Mouse (Mus musculus) kidney, embryonic 14.5 days (tissue): ENCODE results near the gene Exoc4. TPM values are rescaled to one million over a fixed set of nuclear protein-coding genes. Genes with fewer than 3 reads are reported as not detected.

Source experiments
- ATAC-seq: fragments of 200-750 bp; cut with Nextera tagmentation; 2 replicates; pipeline ENCODE4 v1.8.0; 2017; ENCODE audit warnings: moderate number of reproducible peaks, mild to moderate bottlenecking, moderate TSS enrichment, moderate library complexity; ENCODE audit not compliant: low FRiP score, low TSS enrichment
- H3K27ac ChIP-seq: fragments of 300-500 bp; sonication (generic); 2 replicates; pipeline ENCODE4 v1.5.1; 2014; ENCODE audit warnings: low read depth, mild to moderate bottlenecking, low read length, moderate library complexity, mixed read lengths
- H3K27me3 ChIP-seq: fragments of 300-500 bp; sonication (generic); 2 replicates; pipeline ENCODE4 v1.6.1; 2014; ENCODE audit warnings: mild to moderate bottlenecking, low read length; ENCODE audit not compliant: control insufficient read depth, insufficient read depth
- H3K36me3 ChIP-seq: fragments of 300-500 bp; sonication (generic); 2 replicates; pipeline ENCODE4 v1.6.1; 2014; ENCODE audit warnings: low read length, mixed read lengths; ENCODE audit not compliant: control insufficient read depth, insufficient read depth
- H3K4me1 ChIP-seq: fragments of 300-500 bp; sonication (generic); 2 replicates; pipeline ENCODE4 v1.6.1; 2014; ENCODE audit warnings: low read length, mixed read lengths; ENCODE audit not compliant: control insufficient read depth, insufficient read depth
- H3K4me2 ChIP-seq: fragments of 300-500 bp; sonication (generic); replicated peaks from 2 replicates; pipeline ENCODE4 v1.6.1; 2014; ENCODE audit warnings: low read depth, mild to moderate bottlenecking, low read length
- H3K4me3 ChIP-seq: fragments of 300-500 bp; sonication (generic); 2 replicates; pipeline ENCODE4 v1.5.1; 2014; ENCODE audit warnings: mild to moderate bottlenecking, low read length
- H3K9ac ChIP-seq: fragments of 300-500 bp; sonication (generic); 2 replicates; pipeline ENCODE4 v1.6.1; 2014; ENCODE audit warnings: low read depth, mild to moderate bottlenecking, low read length, moderate library complexity
- H3K9me3 ChIP-seq: fragments of 300-500 bp; sonication (generic); 2 replicates; pipeline ENCODE4 v1.6.1; 2016; ENCODE audit warnings: low read length; ENCODE audit not compliant: control insufficient read depth
- WGBS: fragments of 180-500 bp; shearing (Covaris S2); extraction: QIAGEN DNeasy Blood & Tissue Kit; methylation state at CpG from one replicate; pipeline ENCODE4 v1.1.7; 2014; 5-methylcytosine and 5-hydroxymethylcytosine counted together
- polyA plus RNA-seq: library from polyadenylated mRNA; unstranded; fragments of >200 nt; fragmentation: Nextera tagmentation; extraction: Ambion mirVana; gene quantifications from 2 replicates; pipeline ENCODE4 v1.2.1, GENCODE M21; 2014

The Exoc4 gene
- polyA plus RNA-seq, 1 experiment from 2014 or later = 31.5 TPM

GRCm38 (mm10) chr6:33939169-33939568 lies 690.3 kb downstream of the Exoc4 start:
- WGBS = 76% methylated on average over 5 of the region's 5 CpGs
- H3K36me3 ChIP-seq = no peaks in the 10 kb centered on the region

GRCm38 (mm10) chr6:33946911-33947489 lies 698.1 kb downstream of the Exoc4 start:
- no peak for ATAC-seq

More at GRCm38 (mm10) chr6:33939169-33939568, 690.3 kb downstream of the Exoc4 start:
- Histone ChIP-seq H3K4me2 (no peak overlapping the region), H3K9ac (no peak overlapping the region), H3K4me3 (no peak overlapping the region), H3K27ac (no peak overlapping the region), H3K9me3 (no peaks in the 10 kb centered on the region), H3K27me3 (no peaks in the 10 kb centered on the region), H3K4me1 (no peaks in the 10 kb centered on the region)
- ATAC-seq = no peak

GRCm38 (mm10) chr6:33950113-33950512 lies 701.2 kb downstream of the Exoc4 start:
- Histone ChIP-seq H3K4me2 (no peak overlapping the region), H3K4me1 (no peaks in the 10 kb centered on the region), H3K9me3 (no peaks in the 10 kb centered on the region), H3K36me3 (no peaks in the 10 kb centered on the region), H3K27me3 (no peaks in the 10 kb centered on the region), H3K27ac (no peak overlapping the region), H3K4me3 (no peak overlapping the region), H3K9ac (no peak overlapping the region)
- ATAC-seq = no peak
- 96% methylated on average over 2 of the region's 2 CpGs for WGBS

More at GRCm38 (mm10) chr6:33946911-33947489, 698.1 kb downstream of the Exoc4 start:
- Histone ChIP-seq H3K4me2 (no peak overlapping the region), H3K27me3 (no peaks in the 10 kb centered on the region), H3K9me3 (no peaks in the 10 kb centered on the region), H3K9ac (no peak overlapping the region), H3K36me3 (no peaks in the 10 kb centered on the region), H3K4me1 (no peaks in the 10 kb centered on the region), H3K27ac (no peak overlapping the region), H3K4me3 (no peak overlapping the region)
- 71% methylated on average over 2 of the region's 2 CpGs for WGBS

- no peak overlapping the region for H3K9ac ChIP-seq
- H3K9me3 ChIP-seq = no peaks in the 10 kb centered on the region
- H3K27ac ChIP-seq = no peak overlapping the region
- no peaks in the 10 kb centered on the region for H3K4me1 ChIP-seq
- no peaks in the 10 kb centered on the region for H3K36me3 ChIP-seq
- 84% methylated on average over 7 of the region's 7 CpGs for WGBS
- H3K4me3 ChIP-seq = no peak overlapping the region
- H3K4me2 ChIP-seq = no peak overlapping the region
- no peaks in the 10 kb centered on the region for H3K27me3 ChIP-seq
- no peak for ATAC-seq
Observed at GRCm38 (mm10) chr6:33955469-33955868, 706.6 kb downstream of the Exoc4 start.

- Histone ChIP-seq H3K9ac (no peak overlapping the region), H3K9me3 (no peaks in the 10 kb centered on the region), H3K27ac (no peak overlapping the region), H3K27me3 (no peaks in the 10 kb centered on the region), H3K4me1 (no peaks in the 10 kb centered on the region), H3K36me3 (no peaks in the 10 kb centered on the region), H3K4me3 (no peak overlapping the region), H3K4me2 (no peak overlapping the region)
- no peak for ATAC-seq
- 71% methylated on average over 3 of the region's 3 CpGs for WGBS
Observed at GRCm38 (mm10) chr6:33958281-33958680, 709.4 kb downstream of the Exoc4 start.

- H3K4me2 ChIP-seq = no peak overlapping the region
- no peak for ATAC-seq
- 84% methylated on average over 2 of the region's 2 CpGs for WGBS
Observed at GRCm38 (mm10) chr6:33960766-33961165, 711.9 kb downstream of the Exoc4 start.

GRCm38 (mm10) chr6:33963092-33963491 lies 714.2 kb downstream of the Exoc4 start:
- WGBS = 76% methylated on average over 2 of the region's 2 CpGs
- no peaks in the 10 kb centered on the region for H3K36me3 ChIP-seq
- no peak overlapping the region for H3K4me3 ChIP-seq
- no peak overlapping the region for H3K27ac ChIP-seq
- no peaks in the 10 kb centered on the region for H3K9me3 ChIP-seq
- no peaks in the 10 kb centered on the region for H3K27me3 ChIP-seq
- ATAC-seq = no peak
- H3K9ac ChIP-seq = no peak overlapping the region
- no peak overlapping the region for H3K4me2 ChIP-seq
- H3K4me1 ChIP-seq = 0 out of 2 replicates have a peak, but pooled peaks cover 5% of the 10 kb centered on the region

More at GRCm38 (mm10) chr6:33960766-33961165, 711.9 kb downstream of the Exoc4 start:
- Histone ChIP-seq H3K4me3 (no peak overlapping the region), H3K9me3 (no peaks in the 10 kb centered on the region), H3K36me3 (no peaks in the 10 kb centered on the region), H3K9ac (no peak overlapping the region), H3K4me1 (0 out of 2 replicates have a peak, but pooled peaks cover 5% of the 10 kb centered on the region), H3K27ac (no peak overlapping the region), H3K27me3 (no peaks in the 10 kb centered on the region)

GRCm38 (mm10) chr6:33965571-33965970 lies 716.7 kb downstream of the Exoc4 start:
- WGBS = 19% methylated on average over 2 of the region's 2 CpGs
- Histone ChIP-seq H3K9me3 (no peaks in the 10 kb centered on the region), H3K4me1 (0 out of 2 replicates have a peak, but pooled peaks cover 5% of the 10 kb centered on the region), H3K9ac (no peak overlapping the region), H3K4me3 (no peak overlapping the region), H3K36me3 (no peaks in the 10 kb centered on the region), H3K4me2 (no peak overlapping the region), H3K27me3 (no peaks in the 10 kb centered on the region), H3K27ac (no peak overlapping the region)
- ATAC-seq = no peak

- WGBS = 72% methylated on average over 2 of the region's 2 CpGs
Observed at GRCm38 (mm10) chr6:33968746-33969145, 719.9 kb downstream of the Exoc4 start.

More at GRCm38 (mm10) chr6:33968746-33969145, 719.9 kb downstream of the Exoc4 start:
- Histone ChIP-seq H3K9me3 (no peaks in the 10 kb centered on the region), H3K4me3 (no peak overlapping the region), H3K36me3 (no peaks in the 10 kb centered on the region; the same call in 1 of the 2 replicates), H3K4me2 (no peak overlapping the region), H3K4me1 (0 out of 2 replicates have a peak, but pooled peaks cover 5% of the 10 kb centered on the region), H3K9ac (no peak overlapping the region), H3K27ac (no peak overlapping the region), H3K27me3 (no peaks in the 10 kb centered on the region)
- no peak for ATAC-seq
